Mouse (Mus musculus) layer of hippocampus, adult 11-12 months (tissue): ENCODE data around the gene Errfi1.
"Not testable (repeated sequence)": the region's sequence is repeated elsewhere in the genome, so short reads cannot be mapped to it uniquely, and the experiment has no call there.

Experiments used
- DNase-seq: peaks from one replicate; pipeline ENCODE4 v3.0.0; 2022; ENCODE audit warnings: low spot score

The Errfi1 gene

DNA sequence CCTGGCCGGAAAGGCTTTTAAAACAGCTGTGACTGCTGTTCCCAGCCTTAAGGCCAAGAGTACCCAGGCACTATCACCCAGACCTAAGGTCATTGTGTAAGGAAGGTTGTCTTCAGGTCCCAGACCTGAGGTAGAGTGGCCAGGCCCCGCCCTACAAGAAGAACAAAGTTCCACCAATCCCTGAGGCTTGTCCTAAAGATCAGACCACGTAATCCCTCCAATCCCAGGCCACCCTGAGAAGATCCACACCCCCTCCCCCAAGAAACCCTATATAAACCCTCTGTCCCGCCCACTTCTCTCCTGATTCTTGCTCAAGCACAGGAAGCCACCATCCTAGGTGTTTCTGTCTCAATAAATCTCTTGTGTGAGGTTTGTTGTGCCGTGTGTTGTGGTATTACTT is 26.6 kb downstream of the Errfi1 start:
- no peak for DNase-seq

DNA sequence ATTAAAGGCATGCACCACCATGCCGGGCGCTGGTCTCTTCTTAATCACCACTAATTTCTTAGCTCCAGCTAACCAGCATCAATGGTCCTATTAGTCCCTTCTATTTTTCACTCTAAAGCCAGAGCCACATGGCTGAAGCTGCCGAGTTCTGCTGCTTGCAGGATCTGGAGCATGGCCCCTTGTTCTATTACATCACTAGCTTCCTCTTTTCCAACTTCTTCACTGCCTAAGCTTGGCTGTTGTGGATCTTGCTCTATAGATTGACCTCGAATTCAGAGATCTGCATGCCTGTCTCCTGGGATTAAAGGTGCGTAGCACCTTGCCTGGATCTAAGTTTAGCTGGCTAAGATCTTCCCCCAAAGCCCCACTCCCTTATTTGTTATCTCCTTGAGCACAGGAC is 28.9 kb downstream of the Errfi1 start:
- DNase-seq: no peak

DNA sequence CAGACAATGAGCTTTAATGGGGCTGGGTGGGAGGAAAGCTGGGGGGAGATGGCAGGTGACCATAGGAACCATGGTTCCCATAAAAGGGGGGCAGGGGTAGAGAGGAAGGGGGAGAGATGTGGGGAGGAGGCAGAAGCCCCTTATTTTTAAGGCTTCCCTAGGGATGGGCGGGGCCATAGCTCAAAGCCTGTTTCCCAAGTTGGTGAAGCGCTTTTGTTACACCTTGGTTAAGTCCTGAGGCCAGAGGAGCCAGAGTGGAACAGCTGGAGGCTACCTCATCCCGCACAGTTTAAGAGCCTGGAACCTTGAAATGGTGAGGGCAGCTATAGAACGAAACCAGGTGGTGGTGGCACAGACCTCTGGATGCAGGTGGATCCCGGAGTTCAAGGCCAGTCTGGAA is 34.2 kb downstream of the Errfi1 start:
- DNase-seq: no peak

DNA sequence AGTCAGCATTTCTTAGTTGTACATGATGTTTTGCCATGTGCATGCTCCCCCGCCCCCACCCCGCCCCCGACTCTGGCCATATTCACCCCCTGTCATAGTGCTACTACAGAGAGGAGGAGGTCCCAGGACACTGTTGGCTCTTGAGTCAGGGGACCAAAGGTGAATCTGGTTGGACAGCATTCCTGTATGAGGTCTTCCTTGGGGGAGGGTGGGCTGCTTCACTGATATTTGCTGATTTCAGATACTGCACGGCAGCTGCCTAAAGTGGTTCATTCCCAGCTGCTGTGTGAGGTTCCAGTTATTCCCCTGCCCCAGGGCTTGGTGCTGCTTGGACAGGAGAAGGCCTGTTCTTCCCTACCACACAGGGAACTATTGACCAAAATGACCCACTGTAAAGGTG is 34.8 kb downstream of the Errfi1 start:
- no peak for DNase-seq

DNA sequence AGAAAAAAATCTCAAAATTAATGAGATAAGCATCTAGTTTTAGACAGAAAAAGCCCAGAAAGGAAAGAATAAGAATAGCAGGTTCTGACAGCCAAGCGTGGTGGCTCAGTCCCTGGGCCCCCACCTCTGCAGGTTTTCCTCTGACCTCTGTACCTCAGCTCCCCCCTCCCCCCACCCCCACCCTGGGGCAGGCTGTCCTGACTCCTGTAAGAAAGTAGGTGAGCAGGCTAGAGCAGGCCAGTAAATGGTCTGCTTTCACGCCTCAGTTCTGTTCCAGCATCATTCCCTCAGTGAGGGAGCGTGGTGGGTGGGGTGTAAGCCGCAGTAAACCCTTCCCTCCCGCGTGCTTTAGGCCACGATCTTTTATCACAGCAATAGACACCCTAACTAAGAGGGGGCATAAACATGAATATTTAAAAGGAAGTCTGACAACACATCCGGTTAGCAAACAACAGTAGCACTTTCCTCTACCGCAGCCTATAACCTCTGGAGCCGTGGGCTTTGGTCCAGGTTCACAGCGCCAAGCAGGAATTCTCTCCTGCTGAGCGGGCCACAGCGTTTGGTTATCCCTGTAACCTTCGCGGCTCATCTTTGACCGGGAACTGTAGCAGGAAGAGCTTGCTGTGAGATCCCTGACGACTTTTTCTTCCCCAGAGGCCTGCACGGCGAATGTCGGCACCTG is 35.7 kb downstream of the Errfi1 start:
- no peak for DNase-seq

DNA sequence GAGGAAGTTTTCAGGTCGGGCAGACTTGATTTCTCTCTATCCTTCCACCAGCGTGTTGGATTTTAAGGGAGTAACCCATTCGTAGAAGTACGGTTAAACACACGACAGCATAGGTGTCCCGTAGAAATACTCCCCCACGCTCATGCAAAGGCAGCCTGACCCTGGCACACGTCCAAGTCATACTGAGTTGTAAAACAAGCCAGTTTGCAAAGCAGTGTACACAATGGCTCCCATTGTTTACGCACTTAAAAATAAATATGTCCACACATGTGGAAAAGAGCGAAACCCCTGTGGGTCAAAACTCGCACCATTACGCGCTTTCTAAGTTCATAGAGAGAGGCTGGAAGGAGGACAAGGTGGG is 36.2 kb downstream of the Errfi1 start:
- no peak for DNase-seq

DNA sequence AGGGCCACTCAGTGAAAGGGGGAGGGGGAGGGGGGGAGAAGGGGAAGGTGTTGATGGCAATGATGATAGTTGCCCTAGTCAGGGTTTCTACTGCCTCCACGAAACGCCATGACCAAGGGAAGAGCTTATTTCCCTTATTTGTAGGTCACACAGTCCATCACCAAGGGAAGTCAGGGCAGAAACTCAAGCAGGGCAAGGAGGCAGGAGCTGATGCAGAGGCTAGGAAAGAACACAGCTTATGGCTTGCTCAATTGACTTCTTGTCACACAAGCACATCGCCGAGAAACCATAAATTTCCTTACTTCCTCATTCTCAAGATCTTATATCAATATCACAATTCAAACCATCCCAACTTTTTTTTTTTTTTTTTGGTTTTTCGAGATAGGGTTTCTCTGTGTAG is 37.6 kb downstream of the Errfi1 start:
- DNase-seq: no peak

DNA sequence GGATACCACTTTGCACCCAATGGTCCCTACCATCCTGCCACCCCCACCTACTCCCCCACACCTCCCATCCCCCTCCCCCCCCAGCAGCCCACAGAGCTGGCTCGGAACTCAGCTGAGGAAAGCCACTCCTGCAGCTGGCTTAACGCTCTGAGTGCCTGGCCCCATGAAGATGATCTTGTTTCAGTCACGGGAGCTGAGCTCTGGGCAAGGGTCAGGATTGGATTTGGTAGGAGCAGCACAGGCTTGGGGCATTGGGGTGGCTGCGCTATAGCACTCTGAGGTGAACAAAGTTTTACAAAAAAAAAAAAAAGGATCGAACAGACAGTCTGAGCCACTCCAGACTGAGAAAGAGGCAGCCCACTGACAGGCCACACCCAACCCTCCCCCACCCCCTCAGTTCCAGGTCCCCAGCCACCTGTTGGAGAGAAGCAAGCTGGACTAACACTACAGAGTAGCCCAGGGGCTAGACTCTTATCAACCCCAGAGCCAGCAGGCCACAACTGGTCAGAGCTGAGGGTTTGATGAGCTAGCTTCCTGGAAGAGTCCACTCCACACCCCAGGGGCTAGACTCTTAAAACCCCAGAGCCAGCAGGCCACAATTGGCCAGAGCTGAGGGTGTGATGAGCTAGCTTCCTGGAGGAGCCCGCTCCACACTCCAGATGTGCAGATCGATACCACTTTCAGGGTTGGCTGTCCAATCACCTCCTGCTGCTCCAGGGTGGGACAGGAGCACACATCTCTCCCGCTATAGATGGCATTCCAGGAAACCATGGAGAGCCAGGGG is 41.2 kb downstream of the Errfi1 start:
- DNase-seq: no peak

DNA sequence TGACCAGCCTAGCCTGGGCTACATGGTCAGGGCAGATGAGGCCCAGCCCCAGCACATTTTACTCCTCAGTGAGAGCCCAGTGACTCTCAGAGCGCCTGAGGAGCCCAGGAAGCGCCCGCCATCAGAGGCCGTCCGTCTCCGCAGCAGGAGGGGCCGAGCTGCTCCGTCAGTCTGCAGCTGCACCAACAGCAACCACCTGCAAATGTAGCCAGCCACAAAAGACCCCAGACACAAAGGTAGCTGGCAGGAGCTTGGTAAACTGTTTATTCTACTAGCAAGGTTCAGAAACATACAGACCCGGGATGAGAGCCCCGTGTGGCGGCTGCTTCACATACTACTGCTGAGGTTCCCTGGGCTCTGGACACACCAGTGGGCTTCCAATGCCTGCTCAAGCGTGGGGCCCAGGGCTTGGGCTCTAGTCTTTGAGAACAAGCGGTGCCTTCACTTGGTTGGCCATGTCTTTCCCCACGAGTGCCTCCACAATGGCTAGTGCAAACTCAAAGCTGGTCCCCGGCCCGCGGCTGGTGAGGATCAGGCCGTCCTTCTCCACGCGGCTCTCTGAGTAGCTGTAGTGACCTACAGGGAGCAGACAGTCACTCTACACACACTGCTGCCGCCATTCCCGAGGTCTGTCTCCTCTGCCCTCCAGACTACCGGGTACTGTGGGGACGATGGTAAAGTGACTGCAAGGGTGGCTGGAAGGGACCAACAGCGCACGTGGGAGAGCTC is 43.3 kb downstream of the Errfi1 start:
- DNase-seq: no peak

DNA sequence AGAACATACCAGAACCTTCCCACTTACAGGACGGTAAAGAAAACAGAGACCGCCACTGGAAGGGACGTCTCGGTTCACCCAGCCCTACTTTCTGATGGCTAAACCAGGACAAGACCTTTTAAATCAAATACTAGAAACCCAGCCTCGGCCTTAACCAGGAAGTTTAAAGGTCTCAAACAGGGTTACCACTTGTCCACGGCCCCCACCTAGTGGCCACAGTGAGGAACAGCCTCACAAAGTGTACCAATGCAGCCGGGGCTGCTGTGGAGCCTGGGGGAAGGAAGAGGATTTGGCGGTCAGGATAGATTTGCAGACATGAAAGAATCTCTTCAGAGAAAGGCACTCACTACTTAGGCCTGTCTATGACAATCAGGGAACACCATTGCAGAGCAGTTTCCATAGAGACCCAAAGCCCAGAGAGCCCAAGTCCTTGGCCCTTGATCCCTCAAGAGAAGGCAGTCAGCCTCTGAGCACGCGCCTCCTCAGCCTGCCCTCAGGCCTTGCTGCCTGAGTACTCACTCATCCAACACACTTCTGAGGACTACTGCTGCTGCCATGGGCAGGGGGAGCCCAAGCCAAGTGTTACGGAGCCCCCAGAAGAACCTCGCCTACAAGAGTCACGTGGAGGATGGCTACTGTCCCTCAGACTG is 45.1 kb downstream of the Errfi1 start:
- DNase-seq: peak; percentile 60

DNA sequence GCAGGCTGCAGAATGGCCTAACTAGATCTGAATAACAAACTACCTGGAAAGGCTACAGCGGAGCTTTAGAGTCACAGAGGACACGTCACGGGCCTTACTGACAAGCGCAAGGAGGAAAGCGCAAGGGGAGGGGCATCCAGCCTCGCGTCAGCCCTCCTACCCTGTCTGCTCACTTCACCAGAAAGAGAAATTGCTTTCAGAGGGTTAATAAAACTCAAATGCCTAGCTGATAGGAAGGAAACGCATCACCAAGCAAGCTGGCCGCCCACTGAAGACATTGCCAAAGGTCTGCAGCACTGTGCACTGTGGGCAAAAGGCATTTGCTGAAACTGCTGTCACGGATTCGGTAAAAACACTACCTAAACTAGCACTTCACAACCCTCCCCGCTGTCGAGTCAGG is 46.8 kb downstream of the Errfi1 start:
- no peak for DNase-seq

DNA sequence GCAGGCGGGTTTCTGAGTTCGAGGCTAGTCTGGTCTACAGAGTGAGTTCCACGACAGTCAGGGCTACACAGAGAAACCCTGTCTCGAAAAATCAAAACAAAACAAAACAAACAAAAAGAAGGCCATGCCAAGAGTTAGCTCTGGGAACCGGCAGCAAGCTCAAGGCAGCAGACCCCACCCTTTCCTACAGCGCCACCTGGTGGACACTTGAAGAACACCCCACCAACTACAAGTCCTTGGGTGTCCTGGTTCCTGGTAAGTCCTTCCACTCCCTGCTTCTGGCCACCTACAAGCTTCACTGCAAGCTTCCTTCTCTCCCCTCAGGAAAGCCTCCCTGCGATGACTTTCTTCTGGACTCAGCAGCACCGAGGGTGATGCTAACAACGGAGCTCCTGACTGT is 47.9 kb downstream of the Errfi1 start:
- DNase-seq: peak; percentile 67

DNA sequence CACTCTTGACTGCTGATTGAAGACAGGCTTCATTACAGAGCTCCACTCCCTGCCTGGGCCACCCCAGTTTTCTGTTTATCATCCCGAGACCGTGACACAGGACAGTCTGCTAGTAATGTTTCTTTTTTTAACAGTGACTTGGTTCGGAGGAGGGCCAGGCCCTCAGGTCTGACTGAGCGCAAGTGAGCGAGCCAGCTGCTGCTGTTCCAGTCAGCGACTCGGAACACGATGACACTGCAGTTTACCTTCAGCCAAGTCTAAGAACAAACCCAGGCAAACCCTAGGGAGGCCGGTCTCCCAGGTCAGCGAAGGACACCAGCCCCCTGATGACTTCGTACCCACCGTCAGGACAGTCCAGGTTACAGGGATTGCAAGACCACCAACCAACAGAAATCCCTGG is 48.3 kb downstream of the Errfi1 start:
- no peak for DNase-seq

DNA sequence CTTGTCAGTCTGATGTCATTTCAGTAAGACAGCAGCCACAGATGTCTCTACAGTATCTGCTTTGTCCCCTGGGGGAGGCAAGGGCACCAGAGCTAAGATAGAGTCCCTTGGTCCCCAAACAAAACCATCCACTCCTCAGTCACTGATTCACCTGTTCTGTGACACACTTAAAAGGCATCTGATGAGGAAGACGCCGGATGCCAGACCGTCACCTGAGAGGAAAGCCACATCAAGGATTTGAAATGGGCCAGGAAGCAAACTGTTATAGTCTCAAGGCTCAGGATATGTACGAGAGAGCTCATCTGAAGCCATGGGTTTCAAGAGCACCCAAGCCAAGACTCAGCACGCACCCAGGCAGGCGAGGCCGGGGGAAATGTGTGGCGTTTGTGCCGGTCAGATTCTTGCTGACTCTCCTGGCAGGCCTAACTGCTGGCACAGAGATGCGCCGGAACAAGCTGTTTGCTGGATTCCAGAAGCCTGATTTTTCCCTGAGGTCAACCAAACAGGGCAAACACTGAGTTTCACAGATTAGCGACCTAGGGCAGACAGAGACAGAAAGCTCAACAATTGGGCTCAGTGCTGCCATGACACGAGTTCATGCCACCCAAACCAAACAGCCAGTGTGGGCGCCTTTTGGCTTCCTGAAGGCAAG is 49.5 kb downstream of the Errfi1 start:
- no peak for DNase-seq

DNA sequence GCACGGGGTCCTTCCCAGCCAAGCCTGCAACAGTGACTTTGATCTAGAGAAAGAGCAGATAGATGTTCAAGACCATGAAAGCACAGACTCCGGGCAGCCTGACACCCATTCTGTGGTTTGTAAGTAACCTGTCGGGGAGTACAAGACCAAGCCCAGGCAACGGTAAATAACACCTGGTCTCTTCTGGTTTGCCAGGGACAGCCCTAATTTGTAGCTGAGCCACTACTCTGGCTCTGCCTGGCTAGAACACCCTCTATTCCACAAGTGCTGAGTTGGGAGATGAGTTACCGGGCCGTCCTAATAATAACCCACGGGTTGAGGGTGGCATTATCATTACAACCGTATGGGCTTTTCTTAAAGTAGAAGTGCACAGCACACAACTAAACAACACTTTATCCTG is 53.4 kb downstream of the Errfi1 start:
- no peak for DNase-seq

DNA sequence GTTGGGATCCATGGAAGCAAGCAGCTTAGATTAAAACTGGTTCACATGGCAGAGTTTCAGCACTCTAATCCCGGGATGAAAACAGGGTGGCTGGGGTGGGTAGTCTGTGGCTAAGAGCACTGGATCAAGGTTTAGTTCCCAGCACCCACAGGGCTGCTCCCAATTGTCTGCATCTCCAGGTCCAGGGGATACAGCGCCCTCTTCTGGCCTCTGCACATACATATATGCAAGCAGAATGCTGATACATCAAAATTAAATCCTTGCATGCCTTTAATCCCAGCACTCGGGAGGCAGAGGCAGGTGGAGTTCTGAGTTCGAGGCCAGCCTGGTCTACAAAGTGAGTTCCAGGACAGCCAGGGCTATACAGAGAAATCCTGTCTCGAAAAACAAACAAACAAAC is 54.8 kb downstream of the Errfi1 start:
- DNase-seq: not testable (repeated sequence)

DNA sequence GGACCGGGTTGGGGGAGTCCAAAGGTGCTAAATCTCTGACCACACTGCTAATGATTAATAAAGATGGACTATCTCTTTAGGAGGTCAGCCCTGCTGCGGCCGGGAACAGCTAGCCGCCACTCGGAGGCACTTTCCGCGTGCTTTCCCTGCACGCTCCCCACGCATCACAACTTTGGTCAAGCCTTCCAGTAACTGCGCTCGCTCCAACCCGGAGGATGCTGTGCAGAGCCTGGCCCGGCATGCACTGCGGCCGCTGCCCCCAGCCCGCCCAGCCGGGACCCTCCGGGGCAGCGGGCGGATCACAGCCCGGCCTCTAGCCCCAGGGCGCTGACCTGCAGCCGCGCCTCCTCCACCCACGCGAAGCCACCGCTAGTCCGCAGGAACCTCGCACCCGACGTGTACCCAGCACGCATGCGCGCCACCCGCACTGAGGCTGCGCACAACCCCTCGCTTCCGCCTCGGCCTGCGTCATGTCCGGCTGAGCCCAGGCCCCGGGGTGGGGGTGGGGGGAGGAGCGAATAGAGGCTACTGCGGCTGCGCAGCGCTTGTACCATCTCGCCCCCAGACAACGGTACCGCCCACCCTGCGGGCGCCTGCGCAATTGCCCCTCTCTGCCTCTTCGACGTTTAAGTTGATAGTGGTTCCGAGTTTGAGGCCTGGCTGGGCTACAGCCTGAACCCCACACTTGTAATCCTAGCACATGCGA is 55.9 kb downstream of the Errfi1 start:
- DNase-seq: peak; percentile 97

DNA sequence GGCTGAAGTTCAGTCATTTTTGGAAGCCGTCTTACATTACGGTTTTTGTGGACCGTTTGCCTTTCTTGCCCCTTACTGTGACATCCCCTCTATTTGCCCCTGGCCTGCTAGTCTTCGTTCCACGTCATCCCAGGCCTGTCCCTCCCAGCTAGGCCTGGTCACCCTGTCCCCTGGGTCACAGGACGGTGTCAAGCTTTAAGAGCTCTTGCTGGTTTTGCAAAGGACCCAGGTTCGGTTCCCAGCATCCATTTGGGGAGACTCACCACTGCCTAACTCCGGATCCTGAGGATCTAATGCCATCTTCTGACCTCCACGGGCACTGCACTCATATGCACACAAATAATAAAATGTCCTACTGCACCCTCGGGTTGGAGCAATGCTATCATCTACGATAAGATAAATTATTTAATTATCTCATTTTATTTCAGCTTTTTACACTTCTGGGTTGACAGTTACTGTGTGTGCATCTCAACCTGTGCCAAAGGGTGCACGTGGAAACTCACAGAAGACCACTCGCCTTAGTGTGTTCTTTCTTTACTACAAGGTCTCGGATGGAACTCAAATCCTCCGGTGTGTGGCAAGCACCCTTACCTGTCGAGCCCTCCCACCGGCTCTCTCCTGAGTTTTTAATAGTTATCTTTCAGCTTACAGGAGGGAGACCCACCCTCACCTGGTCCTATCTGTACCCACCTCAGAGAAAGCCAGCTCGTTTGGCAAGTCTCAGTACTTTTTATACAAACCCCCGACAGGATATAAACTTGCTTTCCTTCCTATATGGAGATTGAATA is 56.6 kb downstream of the Errfi1 start:
- DNase-seq: no peak

DNA sequence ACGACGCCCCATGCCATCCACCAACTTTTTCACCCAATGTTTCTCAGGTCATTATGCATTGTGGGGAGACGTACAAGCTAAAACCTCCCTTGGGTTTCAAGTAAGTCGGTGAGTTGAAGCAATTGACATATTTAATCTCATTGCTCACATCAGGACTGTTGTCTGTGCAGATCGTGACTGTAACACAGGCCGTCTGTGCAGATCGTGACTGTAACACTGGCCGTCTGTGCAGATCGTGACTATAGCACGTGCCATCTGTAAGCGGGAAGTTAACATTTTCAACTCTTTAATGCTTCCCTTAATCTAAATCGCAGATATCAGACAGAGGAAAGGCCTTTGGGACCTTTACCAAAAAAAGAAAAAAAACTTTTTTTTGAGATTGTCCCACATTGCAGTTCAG is 60.0 kb downstream of the Errfi1 start:
- no peak for DNase-seq

DNA sequence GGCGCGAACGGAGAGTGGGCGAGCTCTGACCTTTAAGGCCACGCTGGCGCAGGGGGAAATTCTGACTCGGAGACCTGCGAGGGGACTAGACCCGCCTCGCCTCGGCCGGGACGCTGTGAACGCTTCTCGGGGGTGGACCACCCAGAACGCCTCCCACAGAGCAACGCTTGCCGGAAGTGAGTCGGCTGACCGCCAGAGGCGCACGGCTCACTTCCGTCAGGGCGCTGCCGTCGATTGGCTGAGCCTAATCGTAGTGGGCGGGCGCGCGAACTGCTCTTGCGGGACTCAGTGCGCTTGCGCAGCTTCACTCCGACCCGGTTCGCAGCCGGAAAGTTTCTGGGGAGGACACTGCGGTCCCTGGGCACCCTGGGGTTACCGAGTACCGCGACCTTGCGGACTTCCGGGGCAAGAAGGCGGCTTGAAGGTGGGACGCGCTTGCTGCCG is 60.6 kb downstream of the Errfi1 start, which contains the start of the genes Park7 and Tnfrsf9:
TSS of gene Park7 (minus strand) at position 148 of the 444 bp plus-strand sequence.
TSS of gene Tnfrsf9 (plus strand) at position 273 of the 444 bp plus-strand sequence.
- DNase-seq: peak; percentile 96
